Mouse (Mus musculus) E14TG2a.4 (cell line): Measurements from ENCODE around the gene Dnase1l3.
"Not testable (repeated sequence)": the region's sequence is repeated elsewhere in the genome, so short reads cannot be mapped to it uniquely, and the experiment has no call there.

Experiments used
- CTCF ChIP-seq: conservative IDR thresholded peaks from 2 replicates; pipeline ENCODE4 v1.5.1; 2014; ENCODE audit warnings: low read length
- NANOG ChIP-seq: IDR thresholded peaks from 2 replicates; pipeline ENCODE4 v1.6.1; 2014; ENCODE audit warnings: borderline replicate concordance, low read length, mixed read lengths

DNA sequence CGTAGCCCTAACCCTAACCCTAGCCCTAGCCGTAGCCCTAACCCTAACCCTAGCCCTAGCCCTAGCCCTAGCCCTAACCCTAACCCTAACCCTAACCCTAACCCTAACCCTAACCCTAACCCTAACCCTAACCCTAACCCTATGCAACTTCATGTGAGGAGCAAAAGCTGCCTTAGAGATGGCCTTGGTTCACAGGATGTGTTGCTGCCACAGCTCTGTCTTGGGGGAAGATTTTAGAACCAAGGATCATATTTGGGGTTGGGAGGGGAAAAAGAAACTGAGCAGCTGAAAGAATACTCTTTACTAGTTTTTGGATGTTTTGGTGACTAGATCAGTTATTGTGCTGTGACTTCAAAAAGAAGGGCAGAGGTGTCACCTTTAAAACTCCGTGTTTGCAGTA is 11.7 kb upstream of the Dnase1l3 start:
- not testable (repeated sequence) for TF ChIP-seq CTCF, NANOG
